Mouse (Mus musculus): ENCODE data around the gene Hp1bp3. TPM values are rescaled to one million over a fixed set of nuclear protein-coding genes. Genes with fewer than 3 reads are reported as not detected.
A peak's percentile ranks its signal among the peaks of the same experiment; 100 is the strongest.

The Hp1bp3 gene
- polyA plus RNA-seq, 1 experiment: 156 TPM

DNA sequence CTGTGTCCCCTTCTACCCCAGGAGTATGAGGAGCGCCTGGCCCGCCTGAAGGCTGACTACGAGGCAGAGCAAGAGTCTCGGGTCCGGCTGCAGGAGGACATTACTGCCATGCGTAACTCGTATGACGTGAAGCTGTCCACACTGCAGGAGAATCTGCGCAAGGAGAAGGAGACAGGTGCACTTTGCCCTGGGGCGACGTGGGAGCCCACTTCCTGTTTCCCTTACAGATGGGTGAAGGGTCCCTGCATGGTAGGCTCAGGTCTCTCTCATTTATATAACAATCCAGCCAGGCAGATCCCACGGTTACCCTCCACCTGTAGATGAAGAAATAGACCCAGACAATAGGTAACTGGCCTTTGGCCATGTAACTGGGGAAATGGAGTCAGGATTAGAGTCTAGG is 70.3 kb downstream of the Hp1bp3 start:
- H3K27ac ChIP-seq (ENCODE audit: insufficient read depth, low read length): no peak overlapping the region
- H3K4me1 ChIP-seq (ENCODE audit: control insufficient read depth, insufficient read depth, low read length): no peaks in the 10 kb centered on the region; the same call in 1 of the 2 replicates
- H3K4me3 ChIP-seq (ENCODE audit: insufficient read depth, low read length): no peak overlapping the region
- no peak for TF ChIP-seq POLR2A (IDR thresholded peaks at IDR 0.05; ENCODE audit: extremely low read depth, insufficient read depth, low read length)
- TF ChIP-seq CTCF (IDR thresholded peaks at IDR 0.05; ENCODE audit: extremely low read depth, insufficient read depth, low read length): no peak

DNA sequence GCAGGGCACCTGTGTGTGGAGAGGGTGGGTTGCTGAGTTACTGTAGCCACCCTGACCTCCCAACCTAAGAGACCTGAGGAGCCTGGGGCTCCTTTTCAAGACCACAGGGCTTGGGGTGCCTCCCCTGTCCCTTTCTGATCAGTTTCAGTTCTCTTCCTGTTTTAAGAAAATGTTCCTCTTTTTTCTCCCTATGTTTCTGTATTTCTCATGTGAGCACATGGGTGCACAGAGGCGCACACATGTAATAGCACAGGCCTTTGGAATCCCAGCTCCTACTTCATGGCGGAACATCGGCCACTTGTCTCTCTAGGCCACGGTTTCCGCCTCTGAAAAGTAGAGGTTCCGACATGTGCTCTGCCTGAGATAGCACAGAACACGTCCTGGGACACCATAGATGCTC is 72.6 kb downstream of the Hp1bp3 start:
- H3K4me1 ChIP-seq (ENCODE audit: control insufficient read depth, insufficient read depth, low read length): no peaks in the 10 kb centered on the region; the same call in 1 of the 2 replicates
- H3K27ac ChIP-seq (ENCODE audit: insufficient read depth, low read length): no peak overlapping the region
- H3K4me3 ChIP-seq (ENCODE audit: insufficient read depth, low read length): no peak overlapping the region
- TF ChIP-seq CTCF (IDR thresholded peaks at IDR 0.05; ENCODE audit: extremely low read depth, insufficient read depth, low read length): no peak
- TF ChIP-seq POLR2A (IDR thresholded peaks at IDR 0.05; ENCODE audit: extremely low read depth, insufficient read depth, low read length): no peak

DNA sequence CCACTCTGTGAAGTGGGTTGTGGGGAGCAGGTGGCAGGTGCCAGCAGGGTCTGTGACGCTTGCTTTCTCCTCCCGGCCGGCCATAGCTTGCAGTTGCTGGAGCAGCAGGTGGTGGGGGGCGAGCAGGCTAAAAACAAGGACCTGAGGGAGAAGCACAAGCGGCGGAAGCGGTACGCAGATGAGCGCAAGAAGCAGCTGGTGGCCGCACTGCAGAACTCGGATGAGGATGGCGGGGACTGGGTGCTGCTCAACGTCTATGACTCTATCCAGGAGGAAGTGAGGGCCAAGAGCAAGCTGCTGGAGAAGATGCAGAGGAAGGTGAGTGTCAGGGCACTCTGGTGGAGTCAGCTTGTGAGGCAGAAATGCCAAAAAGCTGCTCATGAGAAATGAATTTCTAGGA is 75.9 kb downstream of the Hp1bp3 start:
- H3K27ac ChIP-seq (ENCODE audit: insufficient read depth, low read length): no peak overlapping the region
- TF ChIP-seq POLR2A (IDR thresholded peaks at IDR 0.05; ENCODE audit: extremely low read depth, insufficient read depth, low read length) (no peak), CTCF (IDR thresholded peaks at IDR 0.05; ENCODE audit: extremely low read depth, insufficient read depth, low read length) (no peak)
- H3K4me3 ChIP-seq (ENCODE audit: insufficient read depth, low read length): no peak overlapping the region
- peaks cover 4% of the 10 kb centered on the region for H3K4me1 ChIP-seq (ENCODE audit: control insufficient read depth, insufficient read depth, low read length)

DNA sequence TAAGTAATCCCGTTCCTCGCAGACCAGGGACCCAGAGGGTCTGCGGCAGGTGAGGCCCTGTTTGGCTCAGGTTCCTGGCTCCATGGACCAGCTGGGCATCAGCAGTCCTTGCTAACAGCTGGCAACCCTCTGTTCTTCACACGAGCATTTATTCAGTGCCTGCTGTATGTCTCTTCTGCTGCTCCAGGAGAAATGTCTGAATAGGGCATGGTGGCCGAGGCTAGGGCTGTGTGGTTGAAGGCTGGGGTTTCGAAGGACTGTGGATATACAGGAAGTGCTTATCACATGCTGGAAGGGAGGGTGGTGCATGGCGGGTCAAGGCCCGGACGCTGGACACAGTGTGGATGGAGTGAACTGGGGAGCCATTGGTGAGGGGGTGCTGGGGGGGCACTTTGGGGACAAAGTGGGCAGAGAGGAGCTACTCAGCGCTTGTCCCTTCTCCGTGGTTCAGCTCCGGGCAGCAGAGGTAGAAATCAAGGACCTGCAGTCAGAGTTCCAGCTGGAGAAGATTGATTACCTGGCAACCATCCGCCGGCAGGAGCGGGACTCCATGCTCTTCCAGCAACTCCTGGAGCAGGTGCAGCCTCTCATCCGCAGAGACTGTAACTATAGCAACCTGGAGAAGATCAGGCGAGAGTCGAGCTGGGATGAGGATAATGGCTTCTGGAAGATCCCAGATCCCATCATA is 77.3 kb downstream of the Hp1bp3 start:
- TF ChIP-seq CTCF (IDR thresholded peaks at IDR 0.05; ENCODE audit: extremely low read depth, insufficient read depth, low read length): no peak
- Histone ChIP-seq H3K4me3 (ENCODE audit: insufficient read depth, low read length) (no peak overlapping the region), H3K4me1 (ENCODE audit: control insufficient read depth, insufficient read depth, low read length) (peaks cover 4% of the 10 kb centered on the region), H3K27ac (ENCODE audit: insufficient read depth, low read length) (no peak overlapping the region)

DNA sequence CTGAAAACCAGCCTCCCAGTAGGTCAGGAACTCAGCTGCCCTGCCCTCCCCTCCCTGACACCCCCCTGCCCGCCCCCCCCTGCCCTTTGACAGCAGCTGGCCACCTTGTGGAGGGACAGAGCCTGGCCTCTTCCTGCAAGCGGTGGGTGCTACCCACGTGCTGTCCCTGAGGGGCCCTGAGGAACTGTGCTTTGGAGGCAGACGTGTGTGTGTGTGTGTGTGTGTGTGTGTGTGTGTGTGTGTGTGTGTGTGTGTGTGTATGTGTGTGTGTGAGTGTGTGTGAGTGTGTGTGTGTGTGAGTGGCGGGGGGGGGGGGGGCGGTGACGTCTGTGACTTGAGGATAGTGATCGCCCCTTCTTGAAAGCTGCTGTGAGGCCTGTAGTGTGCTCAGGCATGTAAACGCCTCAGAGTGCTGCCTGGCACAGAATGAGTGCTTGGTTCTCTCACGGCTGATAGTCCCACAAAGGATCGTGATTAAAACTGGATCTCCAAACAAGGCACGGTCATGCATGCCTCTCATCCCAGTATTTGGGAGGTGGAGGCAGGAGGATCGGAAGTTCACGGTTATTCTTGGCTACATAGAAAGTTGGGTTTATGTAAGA is 78.0 kb downstream of the Hp1bp3 start:
- peaks cover 4% of the 10 kb centered on the region for H3K4me1 ChIP-seq (ENCODE audit: control insufficient read depth, insufficient read depth, low read length)
- peak overlapping the region; percentile 28; the same call in 1 of the 2 replicates for H3K27ac ChIP-seq (ENCODE audit: insufficient read depth, low read length)
- no peak overlapping the region for H3K4me3 ChIP-seq (ENCODE audit: insufficient read depth, low read length)
- TF ChIP-seq POLR2A (IDR thresholded peaks at IDR 0.05; ENCODE audit: extremely low read depth, insufficient read depth, low read length): no peak
- no peak for TF ChIP-seq CTCF (IDR thresholded peaks at IDR 0.05; ENCODE audit: extremely low read depth, insufficient read depth, low read length)

Other genes with a start within 250 kb of the Hp1bp3 start
- 148 and 164 TPM in 2 replicates for gene Eif4g3, start 223.3 kb upstream of the Hp1bp3 start, polyA plus RNA-seq (2012; rRNA removed)
- 89.7 and 93.2 TPM in 2 replicates for gene Sh2d5, start 34.1 kb downstream of the Hp1bp3 start, polyA plus RNA-seq (2012; rRNA removed)
- 28.7 and 29.2 TPM in 2 replicates for gene Kif17, start 34.1 kb downstream of the Hp1bp3 start, polyA plus RNA-seq (2012; rRNA removed)
- 96.7 and 99.4 TPM in 2 replicates for gene Ddost, start 88.4 kb downstream of the Hp1bp3 start, polyA plus RNA-seq (2012; rRNA removed)
- 411 and 422 TPM in 2 replicates for gene Pink1, start 110.0 kb downstream of the Hp1bp3 start, polyA plus RNA-seq (2012; rRNA removed)
- 2.9 and 3.7 TPM in 2 replicates for gene Cda, start 151.7 kb downstream of the Hp1bp3 start, polyA plus RNA-seq (2012; rRNA removed)
- 19.1 and 19.2 TPM in 2 replicates for gene Fam43b, start 180.2 kb downstream of the Hp1bp3 start, polyA plus RNA-seq (2012; rRNA removed)
- gene Mul1, start 218.4 kb downstream of the Hp1bp3 start, polyA plus RNA-seq (2012; rRNA removed): 28.2 and 30.6 TPM in 2 replicates
- gene Camk2n1, start 238.0 kb downstream of the Hp1bp3 start, polyA plus RNA-seq (2012; rRNA removed): 995 and 1,039 TPM in 2 replicates